Mouse (Mus musculus) limb, embryonic 12.5 days (tissue): ENCODE measurements around the gene Med15. TPM values are rescaled to one million over a fixed set of nuclear protein-coding genes. Genes with fewer than 3 reads are reported as not detected.
"Not testable (repeated sequence)": the region's sequence is repeated elsewhere in the genome, so short reads cannot be mapped to it uniquely, and the experiment has no call there.

Experiments used
- ATAC-seq: fragments of 200-750 bp; cut with Nextera tagmentation; 2 replicates; pipeline ENCODE4 v1.8.0; 2017; ENCODE audit warnings: low read depth, moderate TSS enrichment; ENCODE audit not compliant: insufficient number of reproducible peaks, insufficient read depth, low FRiP score, low TSS enrichment
- H3K27ac ChIP-seq: fragments of 300-500 bp; sonication (generic); 2 replicates; pipeline ENCODE4 v1.5.1; 2016; ENCODE audit warnings: mild to moderate bottlenecking, moderate library complexity
- H3K27me3 ChIP-seq: fragments of 300-500 bp; sonication (generic); 2 replicates; pipeline ENCODE4 v1.6.1; 2016; ENCODE audit warnings: mild to moderate bottlenecking, moderate library complexity
- H3K36me3 ChIP-seq: fragments of 300-500 bp; sonication (generic); 2 replicates; pipeline ENCODE4 v1.6.1; 2016; ENCODE audit warnings: mild to moderate bottlenecking, moderate library complexity
- H3K4me1 ChIP-seq: fragments of 300-500 bp; sonication (generic); replicated peaks from 2 replicates; pipeline ENCODE4 v1.6.1; 2016
- H3K4me2 ChIP-seq: fragments of 300-500 bp; sonication (generic); 2 replicates; pipeline ENCODE4 v1.6.1; 2016; ENCODE audit warnings: mild to moderate bottlenecking, moderate library complexity
- H3K4me3 ChIP-seq: fragments of 300-500 bp; sonication (generic); replicated peaks from 2 replicates; pipeline ENCODE4 v1.5.1; 2016; ENCODE audit warnings: mild to moderate bottlenecking
- H3K9ac ChIP-seq: fragments of 300-500 bp; sonication (generic); replicated peaks from 2 replicates; pipeline ENCODE4 v1.6.1; 2016; ENCODE audit warnings: mild to moderate bottlenecking, moderate library complexity
- H3K9me3 ChIP-seq: fragments of 300-500 bp; sonication (generic); 2 replicates; pipeline ENCODE4 v1.6.1; 2016; ENCODE audit warnings: mild to moderate bottlenecking, moderate library complexity
- WGBS: fragments of 180-500 bp; shearing (Covaris S2); methylation state at CpG from one replicate; pipeline ENCODE4 v1.1.7; 2016; 5-methylcytosine and 5-hydroxymethylcytosine counted together
- polyA plus RNA-seq: library from polyadenylated mRNA; unstranded; fragments of >200 nt; fragmentation: Nextera tagmentation; extraction: Ambion mirVana; gene quantifications from 2 replicates; pipeline ENCODE4 v1.2.1, GENCODE M21; 2016

The Med15 gene
- polyA plus RNA-seq, 1 experiment from 2014 or later = 44.2 TPM

GRCm38 (mm10) chr16:17758902-17759301 is 26.2 kb upstream of the Med15 start:
- Histone ChIP-seq H3K27me3 (0 out of 2 replicates have a peak, but pooled peaks cover 3% of the 10 kb centered on the region), H3K4me1 (peaks cover 30% of the 10 kb centered on the region), H3K4me2 (peak overlapping the region; percentile 71), H3K9ac (peak overlapping the region; percentile 86; the same call in 1 of the 2 replicates), H3K9me3 (no peaks in the 10 kb centered on the region), H3K4me3 (peak overlapping the region; percentile 60), H3K27ac (no peak overlapping the region), H3K36me3 (peaks cover 9% of the 10 kb centered on the region; the same call in 1 of the 2 replicates)
- no peak for ATAC-seq
- WGBS = 59% methylated on average over 9 of the region's 9 CpGs

GRCm38 (mm10) chr16:17757756-17758155 is 25.1 kb upstream of the Med15 start:
- no peak overlapping the region for H3K27ac ChIP-seq

DNA sequence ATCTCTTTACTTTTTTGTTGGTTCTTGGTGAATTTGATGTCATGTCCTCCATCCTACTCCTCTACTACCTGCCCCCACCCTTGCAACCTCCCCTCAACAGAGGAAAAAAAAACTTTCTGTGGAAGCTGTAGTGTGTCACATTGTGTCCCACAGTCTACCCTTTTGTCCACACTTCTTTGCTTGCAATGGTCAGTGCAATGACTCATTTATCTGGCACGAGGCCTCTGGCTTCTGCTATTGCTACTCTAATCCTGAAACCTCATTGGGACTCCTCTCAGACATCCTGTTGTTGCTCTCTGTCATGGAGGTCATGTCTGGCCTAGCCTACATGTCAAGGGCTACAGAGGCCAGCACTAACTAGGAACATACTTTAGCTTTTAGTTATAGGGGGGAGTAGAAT is 21.0 kb upstream of the Med15 start:
- ATAC-seq = no peak
- 48% methylated on average over 1 of the region's 1 CpGs for WGBS
- H3K36me3 ChIP-seq = no peaks in the 10 kb centered on the region
- H3K27me3 ChIP-seq = 0 out of 2 replicates have a peak, but pooled peaks cover 3% of the 10 kb centered on the region
- H3K9ac ChIP-seq = no peak overlapping the region
- no peak overlapping the region for H3K4me2 ChIP-seq
- no peak overlapping the region for H3K27ac ChIP-seq
- H3K4me3 ChIP-seq = no peak overlapping the region
- no peaks in the 10 kb centered on the region for H3K4me1 ChIP-seq
- no peaks in the 10 kb centered on the region for H3K9me3 ChIP-seq

More at GRCm38 (mm10) chr16:17757756-17758155, 25.1 kb upstream of the Med15 start:
- Histone ChIP-seq H3K9me3 (no peaks in the 10 kb centered on the region), H3K27me3 (0 out of 2 replicates have a peak, but pooled peaks cover 3% of the 10 kb centered on the region), H3K4me2 (no peak overlapping the region), H3K9ac (no peak overlapping the region), H3K4me1 (peaks cover 29% of the 10 kb centered on the region), H3K36me3 (peaks cover 7% of the 10 kb centered on the region; the same call in 1 of the 2 replicates), H3K4me3 (no peak overlapping the region)
- 89% methylated on average over 1 of the region's 1 CpGs for WGBS
- ATAC-seq = no peak

DNA sequence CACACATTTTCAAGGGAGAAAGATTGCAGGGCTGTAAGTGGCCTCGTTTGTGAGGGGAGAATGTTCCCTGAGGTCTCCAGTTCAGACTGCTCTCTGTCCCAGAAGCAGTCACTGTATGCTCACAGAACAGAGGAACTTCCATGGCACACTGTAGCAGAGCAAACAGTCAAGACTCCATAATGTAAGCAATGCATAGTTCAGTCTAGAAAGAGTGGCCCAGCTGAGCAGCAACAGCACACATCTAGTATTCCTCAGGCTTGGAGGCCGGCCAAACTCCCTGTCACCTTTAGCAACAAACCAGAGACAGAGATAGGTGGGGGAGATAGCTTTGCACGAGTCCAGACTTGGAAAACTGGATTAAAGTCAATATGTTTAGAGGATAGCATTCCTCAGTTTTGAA is 20.3 kb upstream of the Med15 start:
- Histone ChIP-seq H3K9ac (no peak overlapping the region), H3K27ac (no peak overlapping the region), H3K27me3 (0 out of 2 replicates have a peak, but pooled peaks cover 3% of the 10 kb centered on the region), H3K9me3 (no peaks in the 10 kb centered on the region), H3K4me3 (no peak overlapping the region), H3K4me1 (no peaks in the 10 kb centered on the region), H3K4me2 (no peak overlapping the region), H3K36me3 (no peaks in the 10 kb centered on the region)
- 22% methylated on average over 3 of the region's 3 CpGs for WGBS
- ATAC-seq = no peak

- Histone ChIP-seq H3K36me3 (no peaks in the 10 kb centered on the region), H3K4me1 (no peaks in the 10 kb centered on the region), H3K4me2 (no peak overlapping the region), H3K27me3 (no peaks in the 10 kb centered on the region; the same call in 1 of the 2 replicates), H3K9ac (no peak overlapping the region), H3K9me3 (no peaks in the 10 kb centered on the region), H3K27ac (no peak overlapping the region), H3K4me3 (no peak overlapping the region)
- 78% methylated on average over 2 of the region's 2 CpGs for WGBS
- ATAC-seq = no peak
Measured at GRCm38 (mm10) chr16:17745067-17745466, 12.4 kb upstream of the Med15 start.

GRCm38 (mm10) chr16:17744536-17744935 is 11.8 kb upstream of the Med15 start:
- ATAC-seq = no peak
- no peak overlapping the region for H3K4me3 ChIP-seq
- 7% methylated on average over 1 of the region's 1 CpGs for WGBS

GRCm38 (mm10) chr16:17743279-17743678 is 10.6 kb upstream of the Med15 start:
- ATAC-seq = no peak
- Histone ChIP-seq H3K9ac (no peak overlapping the region), H3K36me3 (no peaks in the 10 kb centered on the region), H3K9me3 (no peaks in the 10 kb centered on the region), H3K4me3 (no peak overlapping the region), H3K27me3 (no peaks in the 10 kb centered on the region; the same call in 1 of the 2 replicates), H3K4me2 (no peak overlapping the region), H3K4me1 (no peaks in the 10 kb centered on the region), H3K27ac (no peak overlapping the region)
- 47% methylated on average over 4 of the region's 4 CpGs for WGBS

More at GRCm38 (mm10) chr16:17744536-17744935, 11.8 kb upstream of the Med15 start:
- Histone ChIP-seq H3K27me3 (no peaks in the 10 kb centered on the region; the same call in 1 of the 2 replicates), H3K4me2 (no peak overlapping the region), H3K27ac (no peak overlapping the region), H3K9me3 (no peaks in the 10 kb centered on the region), H3K36me3 (no peaks in the 10 kb centered on the region), H3K4me1 (no peaks in the 10 kb centered on the region), H3K9ac (no peak overlapping the region)

- no peak overlapping the region for H3K27ac ChIP-seq
- no peak overlapping the region for H3K4me2 ChIP-seq
- H3K27me3 ChIP-seq = no peaks in the 10 kb centered on the region; the same call in 1 of the 2 replicates
- 71% methylated on average over 1 of the region's 1 CpGs for WGBS
- H3K9ac ChIP-seq = no peak overlapping the region
- no peaks in the 10 kb centered on the region for H3K9me3 ChIP-seq
- H3K4me1 ChIP-seq = no peaks in the 10 kb centered on the region
- H3K4me3 ChIP-seq = no peak overlapping the region
- H3K36me3 ChIP-seq = no peaks in the 10 kb centered on the region
- no peak for ATAC-seq
Measured at GRCm38 (mm10) chr16:17742810-17743209, 10.1 kb upstream of the Med15 start.

- peaks cover 7% of the 10 kb centered on the region for H3K27me3 ChIP-seq
- 77% methylated on average over 4 of the region's 4 CpGs for WGBS
- no peak overlapping the region for H3K4me3 ChIP-seq
- no peak overlapping the region for H3K9ac ChIP-seq
- H3K9me3 ChIP-seq = no peaks in the 10 kb centered on the region
- ATAC-seq = no peak
- H3K4me1 ChIP-seq = no peaks in the 10 kb centered on the region
- H3K36me3 ChIP-seq = no peaks in the 10 kb centered on the region
- no peak overlapping the region for H3K4me2 ChIP-seq
- H3K27ac ChIP-seq = no peak overlapping the region
Measured at GRCm38 (mm10) chr16:17740080-17740479, 7.4 kb upstream of the Med15 start.

DNA sequence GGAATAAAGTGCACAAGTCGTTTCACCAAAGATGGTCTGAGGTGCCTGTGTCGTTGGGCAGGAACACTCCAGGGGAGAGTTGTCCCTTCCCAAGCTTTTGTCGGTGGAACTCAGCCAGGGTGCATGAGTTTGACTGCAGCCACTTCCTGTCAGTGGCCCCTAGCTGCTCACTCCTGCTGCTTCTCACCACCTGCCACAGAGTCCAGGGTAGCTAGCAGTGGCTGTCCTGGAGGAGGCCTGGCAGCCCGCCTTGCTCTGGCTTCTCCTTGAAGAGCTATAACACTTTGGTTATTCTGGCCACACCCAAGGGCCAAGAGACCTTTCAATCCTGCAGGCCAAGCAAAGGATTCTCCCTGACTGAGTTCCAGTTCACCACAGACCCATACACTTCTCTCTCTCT is 3.5 kb upstream of the Med15 start:
- ATAC-seq = no peak
- Histone ChIP-seq H3K9me3 (no peaks in the 10 kb centered on the region), H3K4me3 (no peak overlapping the region), H3K9ac (no peak overlapping the region), H3K27me3 (peaks cover 18% of the 10 kb centered on the region), H3K27ac (no peak overlapping the region), H3K4me2 (no peak overlapping the region), H3K4me1 (no peaks in the 10 kb centered on the region), H3K36me3 (no peaks in the 10 kb centered on the region)
- WGBS = 34% methylated on average over 4 of the region's 4 CpGs

GRCm38 (mm10) chr16:17734872-17735271 is 2.2 kb upstream of the Med15 start:
- H3K27ac ChIP-seq, H3K36me3 ChIP-seq, ATAC-seq, H3K9ac ChIP-seq, H3K9me3 ChIP-seq, H3K4me2 ChIP-seq, H3K4me3 ChIP-seq, H3K4me1 ChIP-seq: not testable (repeated sequence)
- peaks cover 18% of the 10 kb centered on the region for H3K27me3 ChIP-seq
- whole genome bisulfite sequencing = 87% methylated on average over 6 of the region's 6 CpGs

DNA sequence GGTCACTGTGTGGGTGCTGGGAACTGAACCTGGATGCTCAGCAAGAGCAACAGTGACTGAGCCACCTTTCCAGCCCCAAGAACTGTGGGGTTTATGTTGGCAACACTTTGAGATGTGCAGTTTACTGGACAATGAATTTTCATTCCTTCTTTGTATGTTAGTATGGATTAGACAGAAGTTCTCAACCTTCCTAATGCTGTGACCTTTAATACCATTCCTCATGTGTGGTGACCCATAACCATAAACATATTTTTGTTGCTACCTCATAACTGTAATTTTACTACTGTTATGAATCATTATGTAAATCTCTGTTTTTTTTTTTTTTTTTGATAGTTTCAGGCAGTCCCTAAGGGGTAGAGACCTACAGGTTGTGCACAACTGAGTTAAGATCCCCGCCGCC is 955 bp upstream of the Med15 start:
- H3K4me1 ChIP-seq = no peaks in the 10 kb centered on the region
- peak overlapping the region; percentile 24; the same call in 1 of the 2 replicates for H3K4me3 ChIP-seq
- peaks cover 18% of the 10 kb centered on the region for H3K27me3 ChIP-seq
- H3K9ac ChIP-seq = no peak overlapping the region
- H3K27ac ChIP-seq = no peak overlapping the region
- H3K36me3 ChIP-seq = no peaks in the 10 kb centered on the region
- H3K4me2 ChIP-seq = peak overlapping the region; percentile 44
- WGBS = 80% methylated on average over 2 of the region's 2 CpGs
- H3K9me3 ChIP-seq = no peaks in the 10 kb centered on the region
- ATAC-seq = no peak
